Mouse (Mus musculus) neural tube, embryonic 12.5 days (tissue): ENCODE data around the gene Alpi. TPM values are rescaled to one million over a fixed set of nuclear protein-coding genes. Genes with fewer than 3 reads are reported as not detected.
A peak's percentile ranks its signal among the peaks of the same experiment; 100 is the strongest.

Experiments used
- ATAC-seq: fragments of 200-750 bp; cut with Nextera tagmentation; 2 replicates; pipeline ENCODE4 v1.8.0; 2017; ENCODE audit warnings: low read depth, mild to moderate bottlenecking, moderate TSS enrichment, moderate library complexity; ENCODE audit not compliant: low FRiP score
- H3K27ac ChIP-seq: fragments of 300-500 bp; sonication (generic); 2 replicates; pipeline ENCODE4 v1.5.1; 2016
- H3K27me3 ChIP-seq: fragments of 300-500 bp; sonication (generic); replicated peaks from 2 replicates; pipeline ENCODE4 v1.6.1; 2016; ENCODE audit warnings: mild to moderate bottlenecking
- H3K36me3 ChIP-seq: fragments of 300-500 bp; sonication (generic); 2 replicates; pipeline ENCODE4 v1.6.1; 2016; ENCODE audit warnings: mild to moderate bottlenecking
- H3K4me1 ChIP-seq: fragments of 300-500 bp; sonication (generic); 2 replicates; pipeline ENCODE4 v1.6.1; 2016
- H3K4me2 ChIP-seq: fragments of 300-500 bp; sonication (generic); replicated peaks from 2 replicates; pipeline ENCODE4 v1.6.1; 2016; ENCODE audit warnings: mild to moderate bottlenecking
- H3K4me3 ChIP-seq: fragments of 300-500 bp; sonication (generic); 2 replicates; pipeline ENCODE4 v1.5.1; 2016
- H3K9ac ChIP-seq: fragments of 300-500 bp; sonication (generic); 2 replicates; pipeline ENCODE4 v1.6.1; 2016; ENCODE audit warnings: mild to moderate bottlenecking
- H3K9me3 ChIP-seq: fragments of 300-500 bp; sonication (generic); 2 replicates; pipeline ENCODE4 v1.6.1; 2016; ENCODE audit warnings: mild to moderate bottlenecking
- WGBS: fragments of 180-500 bp; shearing (Covaris S2); methylation state at CpG from one replicate; pipeline ENCODE4 v1.1.7; 2016; 5-methylcytosine and 5-hydroxymethylcytosine counted together
- polyA plus RNA-seq: library from polyadenylated mRNA; unstranded; fragments of >200 nt; fragmentation: Nextera tagmentation; extraction: Ambion mirVana; gene quantifications from 2 replicates; pipeline ENCODE4 v1.2.1, GENCODE M21; 2016

The Alpi gene
- polyA plus RNA-seq, 1 experiment from 2014 or later, result not detected

- 88% methylated on average over 4 of the region's 4 CpGs for WGBS
- no peak overlapping the region for H3K4me2 ChIP-seq
- no peaks in the 10 kb centered on the region for H3K9me3 ChIP-seq
- ATAC-seq, result no peak
- no peak overlapping the region for H3K4me3 ChIP-seq
- H3K9ac ChIP-seq, result no peak overlapping the region
- peaks cover 4% of the 10 kb centered on the region; the same call in 1 of the 2 replicates for H3K4me1 ChIP-seq
- H3K27me3 ChIP-seq, result no peaks in the 10 kb centered on the region
- H3K36me3 ChIP-seq, result peaks cover 9% of the 10 kb centered on the region; the same call in 1 of the 2 replicates
- H3K27ac ChIP-seq, result no peak overlapping the region
These were observed 50.0 kb downstream of the Alpi start for GRCm38 (mm10) chr1:87051369-87051768.

GRCm38 (mm10) chr1:87050700-87051099 lies 50.7 kb downstream of the Alpi start:
- no peak overlapping the region for H3K27ac ChIP-seq
- peaks cover 9% of the 10 kb centered on the region; the same call in 1 of the 2 replicates for H3K36me3 ChIP-seq
- no peaks in the 10 kb centered on the region for H3K27me3 ChIP-seq
- H3K9ac ChIP-seq, result no peak overlapping the region
- ATAC-seq, result no peak
- peaks cover 4% of the 10 kb centered on the region; the same call in 1 of the 2 replicates for H3K4me1 ChIP-seq
- no peak overlapping the region for H3K4me3 ChIP-seq
- no peaks in the 10 kb centered on the region for H3K9me3 ChIP-seq
- WGBS, result 78% methylated on average over 1 of the region's 1 CpGs
- H3K4me2 ChIP-seq, result no peak overlapping the region

- no peaks in the 10 kb centered on the region for H3K27me3 ChIP-seq
- no peak overlapping the region for H3K27ac ChIP-seq
- H3K9ac ChIP-seq, result no peak overlapping the region
- peaks cover 9% of the 10 kb centered on the region; the same call in 1 of the 2 replicates for H3K36me3 ChIP-seq
- H3K4me3 ChIP-seq, result no peak overlapping the region
- peaks cover 4% of the 10 kb centered on the region; the same call in 1 of the 2 replicates for H3K4me1 ChIP-seq
- no peaks in the 10 kb centered on the region for H3K9me3 ChIP-seq
- no peak overlapping the region for H3K4me2 ChIP-seq
- WGBS, result 45% methylated on average over 3 of the region's 3 CpGs
- ATAC-seq, result peak; percentile 67
These were observed 51.3 kb downstream of the Alpi start for GRCm38 (mm10) chr1:87050072-87050471.

Other genes with a start within 250 kb of the Alpi start
- gene Alppl2, start 11.7 kb downstream of the Alpi start, polyA plus RNA-seq, result not detected in 2 replicates
- gene Akp3, start 23.4 kb upstream of the Alpi start, polyA plus RNA-seq, result not detected in 2 replicates
- 65.3 and 70.1 TPM in 2 replicates for gene Ecel1, start 54.9 kb upstream of the Alpi start, polyA plus RNA-seq
- 2.7 and 4.6 TPM in 2 replicates for gene Prss56, start 81.7 kb upstream of the Alpi start, polyA plus RNA-seq
- gene Chrnd, start 89.0 kb upstream of the Alpi start, polyA plus RNA-seq, result 0.53 and 0.60 TPM in 2 replicates
- 2.0 and 3.2 TPM in 2 replicates for gene Chrng, start 103.1 kb upstream of the Alpi start, polyA plus RNA-seq
- 138 and 150 TPM in 2 replicates for gene Eif4e2, start 112.3 kb upstream of the Alpi start, polyA plus RNA-seq
- 0.37 and 0.84 TPM in 2 replicates for gene Efhd1, start 162.8 kb upstream of the Alpi start, polyA plus RNA-seq
- gene Gigyf2, start 225.4 kb upstream of the Alpi start, polyA plus RNA-seq, result 62.4 and 66.1 TPM in 2 replicates